Mouse (Mus musculus) G1E-ER4 (cell line): ENCODE results near the gene Timm44. TPM values are rescaled to one million over a fixed set of nuclear protein-coding genes. Genes with fewer than 3 reads are reported as not detected.

Experiments
- GATA1 ChIP-seq: IDR thresholded peaks from one replicate; pipeline ENCODE4 v1.8.0; 2012; ENCODE audit warnings: low read length, inconsistent platforms
- polyA plus RNA-seq: library from polyadenylated mRNA; stranded (reverse); fragments of >175 nt; gene quantifications from 2 replicates; pipeline ENCODE4 v1.2.3, GENCODE M21; 2012

The Timm44 gene
- polyA plus RNA-seq, 1 experiment, result 85.8 TPM

GRCm38 (mm10) chr8:4297822-4298221 lies 22.1 kb upstream of the Timm44 start:
- no peak for TF ChIP-seq GATA1

DNA sequence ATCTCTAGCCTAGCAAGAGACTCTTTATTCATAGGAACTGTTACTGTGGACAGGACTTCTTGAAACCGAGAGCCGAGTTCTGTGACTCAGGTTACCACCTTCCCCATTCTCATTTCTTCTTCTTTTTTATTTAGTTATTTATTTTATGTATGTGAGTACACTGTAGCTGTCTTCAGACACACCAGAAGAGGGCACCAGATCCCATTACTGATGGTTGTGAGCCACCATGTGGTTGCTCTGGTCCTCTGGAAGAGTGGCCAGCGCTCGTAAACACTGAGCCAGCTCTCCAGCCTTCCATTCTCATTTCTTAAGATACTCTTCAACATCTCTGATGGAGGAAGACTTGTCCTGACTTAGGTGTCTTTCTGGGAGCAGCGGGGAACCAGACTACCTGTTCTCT lies 17.0 kb upstream of the Timm44 start:
- no peak for TF ChIP-seq GATA1

GRCm38 (mm10) chr8:4276111-4276465 lies 375 bp upstream of the Timm44 start:
- no peak for TF ChIP-seq GATA1

DNA sequence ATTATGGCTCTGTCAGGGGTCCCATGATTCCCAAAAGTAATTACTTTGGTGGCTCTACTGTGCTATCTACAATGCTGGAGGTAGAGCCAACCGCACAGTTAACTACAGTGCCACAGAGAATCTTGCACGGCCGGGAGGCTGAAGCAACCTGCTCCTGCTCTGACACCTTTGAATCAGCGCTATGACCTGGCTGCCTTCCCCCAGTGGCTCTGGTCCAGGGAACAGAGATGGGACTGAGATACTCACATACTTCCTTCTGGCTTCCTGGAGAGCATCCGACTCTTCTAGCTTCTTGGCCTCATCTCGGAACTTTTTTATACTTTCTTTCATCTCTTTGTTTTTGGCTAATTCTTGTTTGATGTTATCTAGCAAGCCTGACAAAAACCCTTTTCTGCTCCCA lies 6.1 kb downstream of the Timm44 start:
- TF ChIP-seq GATA1, result no peak

- TF ChIP-seq GATA1, result no peak
Observed at GRCm38 (mm10) chr8:4267627-4268026, 8.1 kb downstream of the Timm44 start.

DNA sequence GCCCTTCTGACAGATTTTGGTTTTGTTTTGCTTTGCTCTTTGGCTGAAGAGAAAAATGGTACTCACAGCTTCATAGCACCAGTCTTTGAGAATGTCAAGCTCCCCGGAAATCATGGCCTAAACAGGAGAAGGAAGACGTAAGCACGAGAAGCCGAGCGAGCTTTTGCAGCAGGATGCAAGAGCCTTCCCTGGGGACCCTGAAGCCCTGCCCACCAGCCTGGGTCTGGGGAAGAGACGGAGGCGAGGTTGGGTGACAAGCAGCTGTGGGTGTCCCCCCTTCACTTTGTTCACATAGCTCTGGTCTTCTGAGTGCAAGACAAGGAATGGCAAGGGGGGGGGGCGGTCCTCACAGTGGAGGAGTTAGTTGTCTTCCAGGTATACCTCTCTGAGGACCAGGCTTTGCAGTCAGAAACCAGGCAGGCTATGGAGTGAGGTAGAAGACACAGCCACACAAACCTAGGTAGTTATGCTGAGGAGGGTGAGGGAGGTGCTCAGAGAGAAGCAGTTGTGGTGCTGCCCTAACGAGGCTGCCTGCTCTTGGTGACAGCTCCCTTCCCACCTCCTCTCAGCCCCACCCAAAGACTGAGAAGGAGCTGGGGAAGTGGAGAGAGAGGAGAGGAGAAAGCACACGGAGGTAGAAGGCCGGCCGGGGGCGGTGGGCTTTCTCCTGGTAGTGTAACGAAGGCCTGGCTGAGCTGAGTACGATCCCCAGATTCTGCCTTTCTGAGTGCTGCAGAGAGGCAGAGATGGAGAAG lies 10.4 kb downstream of the Timm44 start:
- TF ChIP-seq GATA1, result no peak

GRCm38 (mm10) chr8:4263105-4263791 lies 12.5 kb downstream of the Timm44 start:
- no peak for TF ChIP-seq GATA1

GRCm38 (mm10) chr8:4259805-4260170 lies 15.9 kb downstream of the Timm44 start:
- no peak for TF ChIP-seq GATA1

DNA sequence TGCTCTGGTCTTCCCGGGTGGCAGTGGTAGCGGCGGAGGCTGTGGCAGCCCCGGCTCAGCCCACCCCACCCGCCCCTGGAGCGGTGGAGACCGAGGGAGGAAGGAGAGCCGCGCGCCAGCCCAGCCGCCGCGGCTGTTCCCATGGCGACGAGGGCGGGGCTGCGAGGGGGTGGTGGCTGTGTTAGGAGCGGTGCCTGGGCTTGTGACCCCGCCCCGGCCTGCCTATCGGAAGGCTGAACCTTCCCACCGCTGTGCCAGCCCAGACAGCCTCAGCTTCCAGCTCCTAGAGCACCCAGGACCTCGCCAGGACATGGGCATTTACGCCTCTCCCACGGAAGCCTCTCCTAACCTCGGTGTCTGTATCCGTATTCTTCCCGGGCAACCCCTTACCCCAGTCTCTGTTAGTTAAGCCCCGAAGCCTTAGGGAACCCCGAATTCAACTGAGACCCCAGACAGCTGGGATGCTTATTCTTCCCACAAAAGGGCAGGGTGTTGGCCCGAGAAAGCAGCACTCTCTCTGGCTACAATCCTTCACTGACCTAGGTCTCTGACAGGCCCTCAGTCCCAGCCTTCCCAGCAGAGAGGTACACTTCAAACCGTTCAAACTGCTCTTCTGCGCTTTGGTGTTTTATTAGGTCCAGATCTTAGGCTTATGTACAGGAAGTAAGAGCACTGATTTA lies 16.4 kb downstream of the Timm44 start, which contains the start of gene Ctxn1:
Gene Ctxn1 (minus strand): TSS at position 150 of the 680 bp plus-strand sequence.
- TF ChIP-seq GATA1, result no peak

DNA sequence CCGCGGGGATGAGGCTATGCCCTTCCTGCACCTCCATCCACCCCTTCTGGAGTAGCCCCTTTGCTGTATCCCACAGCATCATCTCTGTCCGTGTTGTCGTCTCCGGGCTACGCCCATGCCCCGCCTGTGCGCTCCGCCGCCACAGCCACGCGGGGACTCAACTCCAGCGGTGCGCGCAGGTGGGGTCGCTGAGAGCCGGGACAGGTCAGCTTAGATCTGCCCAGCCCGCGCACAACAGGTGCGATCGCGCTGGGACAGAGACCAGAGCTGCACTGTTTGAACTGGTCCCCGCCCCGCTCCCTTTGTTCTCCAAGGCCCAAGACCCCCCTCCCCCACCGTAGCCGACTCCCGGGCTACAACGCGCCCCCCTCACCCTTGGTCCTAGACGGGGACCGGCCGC lies 17.0 kb downstream of the Timm44 start:
- TF ChIP-seq GATA1, result no peak

DNA sequence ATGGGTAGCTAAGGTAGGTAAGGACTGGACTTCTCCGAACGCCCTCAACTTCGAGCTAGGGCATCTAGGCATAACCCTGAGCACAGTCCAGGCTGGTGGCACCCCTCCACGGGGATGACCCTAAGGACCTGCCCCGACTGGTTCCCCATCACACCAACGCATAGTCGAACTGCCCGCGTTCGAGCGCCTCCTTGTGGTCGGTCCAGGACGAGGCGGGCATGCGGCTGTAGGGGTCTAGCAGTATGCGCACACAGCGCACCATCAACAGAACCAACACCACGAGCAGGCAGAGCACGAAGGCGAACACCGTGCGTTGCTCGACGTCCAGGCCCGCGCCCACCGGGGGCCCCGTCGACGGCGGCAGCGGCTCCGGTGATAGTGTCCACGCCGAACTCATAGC lies 17.5 kb downstream of the Timm44 start:
- no peak for TF ChIP-seq GATA1

DNA sequence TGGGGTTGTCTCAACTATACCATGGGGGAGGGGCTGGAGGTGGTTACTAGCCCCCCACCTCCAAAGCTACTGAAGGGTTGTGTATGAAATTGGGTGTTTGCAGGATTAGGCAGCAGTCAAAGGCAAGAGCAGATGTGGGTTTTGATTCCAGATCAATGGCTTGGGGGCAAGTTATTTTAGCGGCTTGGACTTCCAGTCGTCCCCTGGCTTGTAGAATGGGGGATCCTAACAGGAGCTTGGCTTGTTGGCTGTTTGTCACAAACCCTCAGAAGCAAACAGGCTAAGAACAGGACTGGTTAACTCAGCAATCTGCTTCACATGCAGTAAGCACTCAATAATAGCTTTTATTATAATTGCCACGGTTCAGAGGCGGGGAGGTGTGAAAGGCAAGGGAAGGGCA lies 18.4 kb downstream of the Timm44 start:
- no peak for TF ChIP-seq GATA1

GRCm38 (mm10) chr8:4256911-4257310 lies 18.8 kb downstream of the Timm44 start:
- TF ChIP-seq GATA1, result no peak

- TF ChIP-seq GATA1, result no peak
Observed at GRCm38 (mm10) chr8:4254001-4254400, 21.7 kb downstream of the Timm44 start.

DNA sequence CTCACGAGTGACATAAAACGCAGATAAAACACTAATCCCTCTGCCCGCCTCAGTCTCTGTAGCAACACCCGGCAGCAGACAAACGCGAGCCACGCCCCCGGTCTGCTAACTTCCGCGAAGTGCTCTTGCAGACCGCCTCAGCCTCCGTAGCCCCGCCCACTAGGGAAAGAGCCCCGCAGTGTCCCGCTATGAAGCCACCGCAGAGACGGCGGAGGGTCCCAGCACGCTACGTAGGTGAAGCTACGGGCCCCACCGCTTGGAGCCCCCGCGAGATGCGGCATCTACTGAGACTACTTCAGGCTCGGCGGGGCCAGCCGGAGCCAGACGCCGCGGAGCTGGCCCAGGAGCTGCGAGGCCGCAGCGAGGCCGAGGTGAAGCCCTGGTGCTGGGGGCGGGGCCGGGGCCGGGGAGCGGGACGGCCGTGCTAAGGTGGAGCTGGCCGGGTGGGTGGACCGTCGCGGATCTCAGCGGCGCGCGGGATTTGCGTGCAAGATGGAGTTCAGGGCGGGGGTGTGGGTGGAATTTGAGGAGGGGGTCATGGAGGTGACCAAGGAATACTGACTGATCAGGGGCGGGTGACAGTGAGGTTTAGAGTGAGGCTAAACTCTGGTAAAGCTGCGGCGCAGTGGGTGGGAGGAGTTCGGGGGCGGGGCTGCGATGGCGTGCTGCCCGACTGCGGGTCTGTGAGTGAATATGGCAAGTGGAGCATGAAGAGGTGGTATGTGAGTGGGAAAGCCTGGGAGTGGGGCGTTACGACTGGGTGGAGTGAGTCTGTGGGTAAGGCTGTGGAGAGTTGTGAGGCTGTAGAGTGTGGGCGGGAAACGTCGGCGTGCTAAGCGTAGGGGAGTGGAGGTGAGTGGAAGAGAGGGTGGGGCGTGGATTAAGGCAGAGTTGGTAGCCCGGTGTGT lies 22.5 kb downstream of the Timm44 start, which contains the start of gene Snapc2:
Gene Snapc2 (plus strand): TSS at position 147 of the 908 bp plus-strand sequence.
- TF ChIP-seq GATA1, result no peak
